Mouse (Mus musculus) spleen, adult 18-20 months (tissue): ENCODE measurements around the gene Atf5.

Experiments
- DNase-seq, 2 experiments: peaks; one replicate each; pipeline ENCODE4 v3.0.0; 2022; ENCODE audit warnings: mixed read lengths in 2 of 2

Gene Atf5

GRCm38 (mm10) chr7:44819863-44820262 is 3.4 kb upstream of the Atf5 start:
- DNase-seq: no peak

DNA sequence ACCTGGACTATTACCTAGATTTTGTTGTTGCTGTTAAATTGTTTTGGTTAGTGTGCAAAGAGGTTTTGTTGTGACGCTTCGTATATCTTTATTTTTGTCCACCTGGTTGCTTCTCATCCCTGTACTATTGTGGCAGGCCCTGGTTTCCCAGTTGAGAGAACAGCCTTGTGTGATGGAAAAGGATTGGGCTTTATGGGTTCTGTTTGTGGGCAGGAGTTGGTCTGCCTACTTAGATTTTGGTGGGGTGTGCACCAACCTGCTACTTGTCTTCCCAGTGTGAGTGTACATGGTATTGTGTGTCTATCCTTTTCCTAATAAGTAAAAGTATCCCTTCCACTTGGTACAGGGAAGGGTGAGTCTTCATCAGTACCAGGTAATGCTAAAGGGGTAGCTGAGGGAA is 2.9 kb upstream of the Atf5 start:
- no peak for DNase-seq

DNA sequence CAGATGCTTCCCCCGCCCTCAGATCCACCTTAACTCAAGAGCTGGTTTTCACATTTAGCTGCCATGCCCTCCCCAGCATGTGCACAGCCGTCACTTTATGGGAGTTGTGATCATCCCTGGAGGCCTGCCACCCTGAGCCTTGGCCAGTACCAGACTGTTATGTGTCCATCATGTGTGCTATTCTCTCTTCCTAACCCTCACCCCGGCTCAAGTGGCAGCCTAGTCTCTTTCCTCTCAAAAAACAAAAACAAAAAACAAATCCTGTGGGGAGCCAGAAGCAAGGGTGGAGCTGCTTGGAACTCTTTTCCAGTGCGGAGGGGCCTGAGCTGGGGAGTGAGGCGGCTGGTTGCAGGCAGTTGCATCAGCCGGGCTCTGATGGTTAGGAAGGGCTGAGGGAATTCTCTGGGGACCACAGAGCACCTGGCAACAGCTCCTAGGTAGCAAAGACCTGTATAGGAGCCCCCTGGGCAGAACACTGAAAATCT is 2.3 kb upstream of the Atf5 start:
- no peak for DNase-seq

GRCm38 (mm10) chr7:44818164-44818563 is 1.7 kb upstream of the Atf5 start:
- DNase-seq: peak in 1 of 2 experiments; percentile 2

GRCm38 (mm10) chr7:44817441-44817840 is 983 bp upstream of the Atf5 start:
- no peak for DNase-seq

DNA sequence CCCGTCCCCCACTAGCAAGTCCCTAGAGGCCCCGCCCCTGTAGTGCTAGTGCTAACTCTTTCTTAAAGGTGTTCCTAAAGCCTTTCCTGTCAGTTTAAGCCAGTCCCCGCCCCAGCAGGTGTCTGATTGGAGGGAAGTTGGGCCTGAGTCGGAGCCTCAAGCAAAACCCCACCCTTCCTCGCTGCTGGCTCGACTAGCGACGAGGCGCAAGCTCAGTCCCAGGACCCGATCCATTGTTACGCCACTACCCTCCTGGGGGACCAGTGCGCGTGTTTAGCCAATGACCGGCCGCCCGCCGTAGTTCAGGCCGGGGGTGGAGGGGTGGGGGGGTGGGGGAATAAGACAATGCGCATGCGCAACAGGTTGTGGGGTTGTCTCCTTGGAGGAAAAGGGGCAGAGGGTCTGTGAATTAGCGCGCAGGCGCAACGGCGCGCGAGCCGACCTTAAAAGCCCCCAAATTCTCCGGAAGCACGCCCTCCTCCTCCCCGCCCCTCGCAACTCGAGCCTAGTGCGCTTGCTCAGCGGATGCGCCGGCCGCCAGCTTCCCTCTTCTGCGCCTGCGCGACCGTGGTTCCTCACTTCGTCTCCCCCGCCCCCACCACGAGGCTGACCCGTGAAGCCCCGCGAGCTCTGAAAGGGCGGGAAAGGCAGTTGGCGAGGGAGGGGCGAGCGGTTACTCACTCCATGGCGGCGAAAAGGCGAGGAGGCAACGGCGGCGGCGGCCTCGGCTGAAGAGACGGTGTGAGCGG is 563 bp downstream of the Atf5 start, which contains the start of the genes Nup62 and Il4i1:
Gene Nup62 (plus strand): TSS at position 368 of the 749 bp plus-strand sequence.
Gene Il4i1 (plus strand): TSS at position 667 of the 749 bp plus-strand sequence.
- peak; percentile 99 for DNase-seq

DNA sequence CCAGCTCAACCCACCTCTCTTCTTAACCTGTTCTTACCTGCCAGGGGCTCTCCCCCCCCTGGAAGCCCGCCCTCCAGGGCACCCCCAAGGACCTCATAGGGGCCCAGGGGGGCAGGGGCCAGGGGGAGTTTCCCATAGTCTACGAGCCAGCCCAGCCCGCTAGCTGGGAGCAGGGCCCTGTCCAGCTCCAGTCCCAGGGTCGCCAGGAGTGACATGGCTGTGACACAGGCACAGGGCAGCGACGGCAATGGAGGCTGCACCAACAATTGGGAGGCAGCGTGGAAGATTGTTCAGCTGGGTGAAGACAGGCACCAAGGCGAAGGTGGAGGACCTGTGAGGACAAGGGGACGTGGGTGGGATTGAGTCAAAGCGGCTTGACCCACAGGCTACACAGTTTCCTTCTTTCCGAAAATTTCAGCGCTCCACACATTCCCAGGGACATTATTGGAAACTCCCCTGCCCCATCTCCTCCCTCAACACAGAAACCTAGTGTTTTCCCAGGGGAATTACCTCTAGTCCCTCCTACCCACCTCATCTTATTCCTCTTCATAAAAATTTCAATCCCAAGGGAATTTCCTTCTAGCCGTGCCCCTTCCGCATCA is 1.4 kb downstream of the Atf5 start:
- DNase-seq: peak in 1 of 2 experiments; percentile 34

GRCm38 (mm10) chr7:44814423-44814822 is 2.0 kb downstream of the Atf5 start:
- DNase-seq: no peak

DNA sequence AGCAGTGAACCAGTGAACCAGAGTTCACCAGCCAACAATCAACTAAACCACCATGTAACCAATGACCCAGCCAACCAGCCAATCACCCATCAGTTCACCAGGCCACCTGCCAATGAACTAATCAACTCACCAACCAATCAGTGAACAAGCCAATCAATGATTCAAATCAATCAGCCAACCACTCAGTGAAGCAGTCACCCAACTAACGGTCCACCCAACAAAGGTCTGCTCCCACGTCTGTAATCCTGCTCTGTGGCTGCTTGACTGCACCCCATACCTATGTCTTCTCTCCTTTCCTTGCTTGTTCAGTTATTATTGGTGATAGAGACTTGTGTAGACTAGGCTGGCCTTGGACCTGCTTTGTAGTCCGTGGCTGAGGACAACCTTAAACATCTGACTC is 2.5 kb downstream of the Atf5 start:
- no peak for DNase-seq

GRCm38 (mm10) chr7:44812651-44813325 is 3.7 kb downstream of the Atf5 start:
- DNase-seq: peak in 1 of 2 experiments; percentile 4

GRCm38 (mm10) chr7:44810819-44811557 is 5.5 kb downstream of the Atf5 start:
- peak in 1 of 2 experiments; percentile 2 for DNase-seq

DNA sequence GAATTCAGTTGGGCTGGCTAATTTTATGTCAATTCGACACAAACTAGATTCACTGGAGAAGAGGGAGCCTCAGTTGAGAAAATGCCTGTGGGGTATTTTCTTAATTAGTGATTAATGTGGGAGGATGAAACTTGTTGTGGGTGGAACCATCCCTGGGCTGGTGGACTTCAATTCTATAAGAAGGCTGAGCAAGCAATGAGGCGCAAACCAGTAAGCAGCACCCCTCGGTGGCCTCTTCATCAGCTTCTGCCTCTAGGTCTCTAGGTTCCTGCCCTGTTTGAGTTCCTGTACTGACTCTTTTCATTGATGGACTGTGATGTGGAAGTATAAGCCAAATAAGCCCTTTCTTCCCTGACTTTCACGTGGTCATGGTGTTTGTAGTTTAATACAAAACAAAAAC is 6.1 kb downstream of the Atf5 start:
- DNase-seq: no peak

- DNase-seq: no peak
Observed at GRCm38 (mm10) chr7:44809466-44809865, 7.0 kb downstream of the Atf5 start.

GRCm38 (mm10) chr7:44808927-44809326 is 7.5 kb downstream of the Atf5 start:
- no peak for DNase-seq

GRCm38 (mm10) chr7:44792781-44793180 is 23.7 kb downstream of the Atf5 start:
- DNase-seq: no peak

- no peak for DNase-seq
Observed at GRCm38 (mm10) chr7:44790066-44790465, 26.4 kb downstream of the Atf5 start.

DNA sequence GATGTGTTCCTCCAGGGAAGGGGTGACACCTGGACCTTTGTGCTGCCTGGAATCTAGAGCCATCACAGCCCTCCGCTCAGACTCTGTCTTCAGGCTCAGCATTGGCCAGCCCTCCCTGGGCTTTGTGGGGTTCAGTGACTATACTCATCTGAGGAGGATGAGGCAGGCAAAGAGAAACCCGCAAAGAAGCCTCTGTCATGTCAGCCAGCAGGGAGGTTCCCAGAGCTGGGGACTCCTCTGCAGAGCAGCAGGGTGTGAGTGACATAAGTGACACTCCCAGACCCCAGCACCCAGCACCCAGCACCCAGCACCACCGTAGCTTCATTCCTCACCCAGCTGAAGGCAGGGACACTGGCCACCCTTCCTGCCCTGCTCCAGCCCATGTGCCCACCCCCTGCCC is 26.9 kb downstream of the Atf5 start:
- DNase-seq: no peak

DNA sequence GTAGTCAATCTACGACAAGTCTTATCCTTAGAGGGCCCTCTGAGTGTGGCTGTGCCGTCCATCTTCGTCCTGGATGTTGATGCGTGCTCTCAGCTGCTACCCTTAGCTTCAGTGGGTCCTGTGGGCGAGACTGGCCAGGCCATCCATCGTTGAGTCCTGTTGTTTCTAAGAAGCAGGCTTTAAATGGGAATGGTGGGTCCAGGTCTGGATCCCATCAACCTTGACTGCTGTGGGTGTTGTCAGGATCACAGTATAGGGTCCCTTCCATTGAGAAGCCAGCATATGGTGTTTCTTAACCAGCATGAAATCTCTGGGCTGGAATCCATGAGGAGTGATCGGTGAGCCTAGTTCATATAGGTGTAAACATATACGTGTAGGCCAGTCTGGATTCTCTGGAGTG is 36.4 kb downstream of the Atf5 start:
- DNase-seq: no peak

- no peak for DNase-seq
Observed at GRCm38 (mm10) chr7:44776849-44777498, 39.5 kb downstream of the Atf5 start.

DNA sequence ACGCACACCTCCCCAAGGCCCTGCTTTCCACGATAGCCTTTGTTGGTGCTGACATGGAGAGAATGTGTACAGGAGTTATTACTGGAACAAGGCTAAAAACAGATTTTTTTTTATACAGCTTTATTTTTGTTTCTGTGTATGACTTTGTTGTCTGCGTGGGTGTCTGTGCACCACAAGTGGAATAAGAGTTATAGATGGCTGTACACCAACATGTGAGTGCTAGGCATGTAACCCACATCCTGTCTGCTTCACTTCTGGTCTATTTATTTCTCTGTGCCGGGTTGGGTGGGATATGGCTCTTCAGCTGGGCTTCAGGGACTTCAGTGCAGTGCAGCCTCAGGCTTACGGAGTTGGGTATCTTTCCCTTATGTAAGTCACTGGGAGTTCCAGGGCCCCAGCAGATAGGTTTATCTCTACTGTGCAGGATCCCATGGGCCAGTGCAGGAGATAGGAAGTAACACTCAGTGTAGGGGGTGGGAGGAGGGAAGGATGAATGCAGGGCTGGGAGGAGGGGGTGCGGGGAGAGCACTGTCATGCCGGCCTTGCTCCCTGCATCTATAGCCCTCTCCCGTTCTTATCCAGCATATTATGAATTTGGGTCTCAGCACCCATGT is 43.8 kb downstream of the Atf5 start:
- DNase-seq: no peak

- DNase-seq: peak in 1 of 2 experiments; percentile 21
Observed at GRCm38 (mm10) chr7:44770046-44770578, 46.3 kb downstream of the Atf5 start.

DNA sequence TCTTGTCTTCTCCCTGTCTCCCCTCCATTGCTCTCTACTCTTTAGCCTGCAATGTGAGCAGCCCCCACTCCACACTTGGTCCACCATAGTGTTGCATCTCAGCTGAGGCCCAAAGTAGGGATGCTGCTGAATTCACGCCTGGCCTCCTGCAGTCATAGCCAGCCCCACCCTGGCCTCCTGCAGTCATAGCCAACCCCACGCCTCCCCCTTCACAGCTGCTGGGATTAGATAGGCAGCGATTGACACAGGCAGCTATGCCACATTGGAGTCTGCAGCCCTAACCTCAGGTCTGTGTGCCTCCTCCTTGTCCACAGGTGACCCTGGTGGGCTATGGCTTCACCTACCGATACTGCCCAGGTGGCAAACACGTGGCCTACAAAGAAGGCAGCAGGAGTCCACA is 48.3 kb downstream of the Atf5 start:
- no peak for DNase-seq
